Mouse (Mus musculus): ENCODE measurements around the gene Gm3327. TPM values are rescaled to one million over a fixed set of nuclear protein-coding genes. Genes with fewer than 3 reads are reported as not detected.

The Gm3327 gene
- polyA plus RNA-seq (2014; fragmentation: Illumina TruSeq; extraction: RNeasy Lipid Tissue Mini Kit (QIAGEN cat#74804); ENCODE audit: low replicate concordance), result not detected

DNA sequence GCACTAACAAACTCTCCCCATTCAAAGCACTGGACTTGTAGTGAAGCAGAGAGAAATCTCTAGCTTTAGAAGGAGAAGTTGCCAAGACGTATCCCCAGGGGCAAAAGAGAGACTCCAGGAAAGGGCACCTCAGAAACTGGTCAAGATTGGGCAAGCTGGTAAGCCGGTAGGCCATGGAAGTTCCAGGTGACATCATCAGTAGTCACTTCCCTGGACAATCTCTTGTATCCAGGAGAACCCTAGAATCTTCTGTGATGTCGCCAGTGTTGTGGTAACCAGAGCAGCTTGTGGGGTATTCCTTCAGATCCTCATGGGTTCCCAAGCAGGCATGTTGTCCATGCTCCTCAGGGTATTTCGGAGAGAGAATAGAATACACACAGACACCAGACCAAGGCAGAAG is at the start of gene Gm3327:
TSS of gene Gm3327 (plus strand) at position 301 of the 400 bp plus-strand sequence.

DNA sequence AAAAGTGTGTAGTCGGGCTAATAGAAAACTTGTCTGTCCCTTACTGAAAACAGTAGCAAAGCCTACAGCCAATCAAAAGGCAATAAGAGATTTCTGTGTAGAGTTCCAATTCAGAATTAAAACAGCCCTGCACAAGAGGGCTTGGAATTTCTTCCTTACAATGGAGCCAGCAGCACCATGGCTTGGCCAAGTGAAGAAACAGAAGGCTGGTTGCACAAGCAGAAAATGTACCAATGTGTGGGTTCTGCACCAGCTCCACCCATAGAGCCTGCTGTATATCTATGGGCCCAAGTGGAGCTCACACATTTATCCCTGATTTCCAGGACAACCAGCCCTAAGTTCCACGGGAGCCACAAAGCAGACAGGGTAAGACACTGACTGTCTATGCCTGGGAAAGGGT is 21.3 kb upstream of the Gm3327 start, which contains the start of gene Ear2:
TSS of gene Ear2 (plus strand) at position 301 of the 400 bp plus-strand sequence.

Other genes starting within 250 kb of the Gm3327 start
- not detected for gene Ear1, start 248.3 kb upstream of the Gm3327 start, polyA plus RNA-seq (2014; fragmentation: Illumina TruSeq; extraction: RNeasy Lipid Tissue Mini Kit (QIAGEN cat#74804); ENCODE audit: low replicate concordance)
- gene Ear10, start 200.3 kb upstream of the Gm3327 start, polyA plus RNA-seq (2014; fragmentation: Illumina TruSeq; extraction: RNeasy Lipid Tissue Mini Kit (QIAGEN cat#74804); ENCODE audit: low replicate concordance), result not detected
- 1.8 TPM for gene Gm8113, start 198.5 kb upstream of the Gm3327 start, polyA plus RNA-seq (2014; fragmentation: Illumina TruSeq; extraction: RNeasy Lipid Tissue Mini Kit (QIAGEN cat#74804); ENCODE audit: low replicate concordance)
- gene Ang5, start 166.8 kb upstream of the Gm3327 start, polyA plus RNA-seq (2014; fragmentation: Illumina TruSeq; extraction: RNeasy Lipid Tissue Mini Kit (QIAGEN cat#74804); ENCODE audit: low replicate concordance), result not detected
- gene Ang6, start 121.6 kb upstream of the Gm3327 start, polyA plus RNA-seq (2014; fragmentation: Illumina TruSeq; extraction: RNeasy Lipid Tissue Mini Kit (QIAGEN cat#74804); ENCODE audit: low replicate concordance), result not detected
- 10.1 TPM for gene Ear2, start 21.2 kb upstream of the Gm3327 start, polyA plus RNA-seq (2014; fragmentation: Illumina TruSeq; extraction: RNeasy Lipid Tissue Mini Kit (QIAGEN cat#74804); ENCODE audit: low replicate concordance)
- not detected for gene Gm8212, start 73.8 kb downstream of the Gm3327 start, polyA plus RNA-seq (2014; fragmentation: Illumina TruSeq; extraction: RNeasy Lipid Tissue Mini Kit (QIAGEN cat#74804); ENCODE audit: low replicate concordance)
- gene 4930503E14Rik, start 89.4 kb downstream of the Gm3327 start, polyA plus RNA-seq (2014; fragmentation: Illumina TruSeq; extraction: RNeasy Lipid Tissue Mini Kit (QIAGEN cat#74804); ENCODE audit: low replicate concordance), result not detected
- gene Gm8220, start 161.7 kb downstream of the Gm3327 start, polyA plus RNA-seq (2014; fragmentation: Illumina TruSeq; extraction: RNeasy Lipid Tissue Mini Kit (QIAGEN cat#74804); ENCODE audit: low replicate concordance), result not detected
- gene Gm5930, start 214.7 kb downstream of the Gm3327 start, polyA plus RNA-seq (2014; fragmentation: Illumina TruSeq; extraction: RNeasy Lipid Tissue Mini Kit (QIAGEN cat#74804); ENCODE audit: low replicate concordance), result not detected
- gene Gm8229, start 241.5 kb downstream of the Gm3327 start, polyA plus RNA-seq (2014; fragmentation: Illumina TruSeq; extraction: RNeasy Lipid Tissue Mini Kit (QIAGEN cat#74804); ENCODE audit: low replicate concordance), result not detected